Mouse (Mus musculus) hindbrain, embryonic 16.5 days (tissue): ENCODE measurements around the gene Katnbl1. TPM values are rescaled to one million over a fixed set of nuclear protein-coding genes. Genes with fewer than 3 reads are reported as not detected.
"Not testable (repeated sequence)": the region's sequence is repeated elsewhere in the genome, so short reads cannot be mapped to it uniquely, and the experiment has no call there.

Source experiments
- ATAC-seq: fragments of 200-750 bp; cut with Nextera tagmentation; 2 replicates; pipeline ENCODE4 v1.8.0; 2017; ENCODE audit warnings: moderate TSS enrichment, moderate library complexity
- H3K27ac ChIP-seq: fragments of 300-500 bp; sonication (generic); 2 replicates; pipeline ENCODE4 v1.5.1; 2014; ENCODE audit warnings: low read depth, mild to moderate bottlenecking, control low read depth, low read length, moderate library complexity
- H3K27me3 ChIP-seq: fragments of 300-500 bp; sonication (generic); replicated peaks from 2 replicates; pipeline ENCODE4 v1.6.1; 2014; ENCODE audit warnings: low read length; ENCODE audit not compliant: control insufficient read depth, insufficient read depth
- H3K36me3 ChIP-seq: fragments of 300-500 bp; sonication (generic); 2 replicates; pipeline ENCODE4 v1.6.1; 2014; ENCODE audit warnings: mild to moderate bottlenecking, low read length, moderate library complexity, mixed read lengths; ENCODE audit not compliant: control insufficient read depth, insufficient read depth
- H3K4me1 ChIP-seq: fragments of 300-500 bp; sonication (generic); 2 replicates; pipeline ENCODE4 v1.6.1; 2014; ENCODE audit warnings: low read depth, low read length; ENCODE audit not compliant: control insufficient read depth, insufficient read depth
- H3K4me2 ChIP-seq: fragments of 300-500 bp; sonication (generic); 2 replicates; pipeline ENCODE4 v1.6.1; 2014; ENCODE audit warnings: mild to moderate bottlenecking, low read length, control low read depth, moderate library complexity
- H3K4me3 ChIP-seq: fragments of 300-500 bp; sonication (generic); 2 replicates; pipeline ENCODE4 v1.5.1; 2014; ENCODE audit warnings: mild to moderate bottlenecking, low read length, control low read depth, moderate library complexity
- H3K9ac ChIP-seq: fragments of 300-500 bp; sonication (generic); 2 replicates; pipeline ENCODE4 v1.6.1; 2014; ENCODE audit warnings: low read depth, mild to moderate bottlenecking, control low read depth, low read length, moderate library complexity
- H3K9me3 ChIP-seq: fragments of 300-500 bp; sonication (generic); 2 replicates; pipeline ENCODE4 v1.6.1; 2014; ENCODE audit warnings: mild to moderate bottlenecking, low read length, moderate library complexity; ENCODE audit not compliant: control insufficient read depth
- WGBS: fragments of 180-500 bp; shearing (Covaris S2); extraction: QIAGEN DNeasy Blood & Tissue Kit; methylation state at CpG from one replicate; pipeline ENCODE4 v1.1.7; 2014; 5-methylcytosine and 5-hydroxymethylcytosine counted together
- polyA plus RNA-seq: library from polyadenylated mRNA; unstranded; fragments of >200 nt; fragmentation: Nextera tagmentation; extraction: Ambion mirVana; gene quantifications from 2 replicates; pipeline ENCODE4 v1.2.1, GENCODE M21; 2015

Katnbl1 gene
- polyA plus RNA-seq, 1 experiment from 2014 or later: 29.7 TPM

- ATAC-seq, H3K4me3 ChIP-seq, H3K27me3 ChIP-seq, H3K9ac ChIP-seq, H3K4me2 ChIP-seq, H3K36me3 ChIP-seq, H3K9me3 ChIP-seq, H3K27ac ChIP-seq: not testable (repeated sequence)
- H3K4me1 ChIP-seq: peaks cover 13% of the 10 kb centered on the region
These were observed 73.5 kb downstream of the Katnbl1 start for GRCm38 (mm10) chr2:112452513-112452912.

- 33% methylated on average over 17 of the region's 17 CpGs for WGBS
- ATAC-seq: peak; percentile 85; the same call in 1 of the 2 replicates
These were observed 75.3 kb downstream of the Katnbl1 start for GRCm38 (mm10) chr2:112454125-112454861.

GRCm38 (mm10) chr2:112454862-112455564 lies 76.0 kb downstream of the Katnbl1 start, which contains the start of gene Emc7:
TSS of gene Emc7 (plus strand) at chr2:112454997.
- H3K9ac ChIP-seq: peak within 1 kb of the TSS; percentile 82
- WGBS: under 1% methylated on average over 49 of the region's 49 CpGs
- peak within 1 kb of the TSS; percentile 71 for H3K4me3 ChIP-seq

More at GRCm38 (mm10) chr2:112454125-112454861, 75.3 kb downstream of the Katnbl1 start:
- H3K27me3 ChIP-seq: no peaks in the 10 kb centered on the region
- peak overlapping the region; percentile 68; the same call in 1 of the 2 replicates for H3K27ac ChIP-seq
- peak overlapping the region; percentile 71 for H3K4me3 ChIP-seq
- H3K9ac ChIP-seq: peak overlapping the region; percentile 82
- no peaks in the 10 kb centered on the region for H3K9me3 ChIP-seq
- peaks cover 13% of the 10 kb centered on the region for H3K4me1 ChIP-seq
- no peaks in the 10 kb centered on the region for H3K36me3 ChIP-seq
- peak overlapping the region; percentile 67 for H3K4me2 ChIP-seq

GRCm38 (mm10) chr2:112460557-112460956 lies 81.5 kb downstream of the Katnbl1 start:
- H3K36me3 ChIP-seq: peaks cover 16% of the 10 kb centered on the region
- 95% methylated on average over 3 of the region's 3 CpGs for WGBS
- no peak overlapping the region for H3K4me3 ChIP-seq
- no peaks in the 10 kb centered on the region for H3K9me3 ChIP-seq
- H3K9ac ChIP-seq: no peak overlapping the region
- no peak for ATAC-seq
- peaks cover 11% of the 10 kb centered on the region for H3K4me1 ChIP-seq
- H3K4me2 ChIP-seq: no peak overlapping the region
- H3K27ac ChIP-seq: no peak overlapping the region
- H3K27me3 ChIP-seq: no peaks in the 10 kb centered on the region

More at GRCm38 (mm10) chr2:112454862-112455564, 76.0 kb downstream of the Katnbl1 start, which contains the start of gene Emc7:
- no peaks in the 10 kb centered on the region for H3K27me3 ChIP-seq
- H3K27ac ChIP-seq: peak within 1 kb of the TSS; percentile 74
- peak; percentile 99 for ATAC-seq
- H3K36me3 ChIP-seq: peaks cover under 1% of the 10 kb centered on the region; the same call in 1 of the 2 replicates
- peak within 1 kb of the TSS; percentile 92 for H3K4me2 ChIP-seq
- H3K9me3 ChIP-seq: no peaks in the 10 kb centered on the region
- H3K4me1 ChIP-seq: peaks cover 13% of the 10 kb centered on the region

Other genes starting within 250 kb of the Katnbl1 start
- not detected in 2 replicates for gene Olfr1316, start 244.2 kb upstream of the Katnbl1 start, polyA plus RNA-seq
- not detected in 2 replicates for gene Olfr1317, start 238.9 kb upstream of the Katnbl1 start, polyA plus RNA-seq
- gene Olfr1318, start 225.0 kb upstream of the Katnbl1 start, polyA plus RNA-seq: 0.04 and 0.10 TPM in 2 replicates
- gene Lpcat4, start 139.7 kb upstream of the Katnbl1 start, polyA plus RNA-seq: 28.5 and 32.4 TPM in 2 replicates
- gene Nutm1, start 119.9 kb upstream of the Katnbl1 start, polyA plus RNA-seq: 0.04 TPM in 1 of 2 replicates, not detected in the other
- gene Nop10, start 117.3 kb upstream of the Katnbl1 start, polyA plus RNA-seq: 165 and 189 TPM in 2 replicates
- 14.7 and 17.5 TPM in 2 replicates for gene Slc12a6, start 113.4 kb upstream of the Katnbl1 start, polyA plus RNA-seq
- not detected in 2 replicates for gene Gm21985, start 112.9 kb upstream of the Katnbl1 start, polyA plus RNA-seq
- gene Emc4, start 11.2 kb upstream of the Katnbl1 start, polyA plus RNA-seq: 210 and 240 TPM in 2 replicates
- gene Emc7, start 75.8 kb downstream of the Katnbl1 start, polyA plus RNA-seq: 25.1 and 26.4 TPM in 2 replicates
- 0.89 and 1.2 TPM in 2 replicates for gene Chrm5, start 101.6 kb downstream of the Katnbl1 start, polyA plus RNA-seq
- 2.2 and 4.2 TPM in 2 replicates for gene Aven, start 113.8 kb downstream of the Katnbl1 start, polyA plus RNA-seq